Mouse (Mus musculus): ENCODE data around the gene Cpt1a. TPM values are rescaled to one million over a fixed set of nuclear protein-coding genes. Genes with fewer than 3 reads are reported as not detected.

Gene Cpt1a
- total and polyA plus RNA-seq, 3 experiments, result 4.1 to 22.3 (median 15.0) TPM

DNA sequence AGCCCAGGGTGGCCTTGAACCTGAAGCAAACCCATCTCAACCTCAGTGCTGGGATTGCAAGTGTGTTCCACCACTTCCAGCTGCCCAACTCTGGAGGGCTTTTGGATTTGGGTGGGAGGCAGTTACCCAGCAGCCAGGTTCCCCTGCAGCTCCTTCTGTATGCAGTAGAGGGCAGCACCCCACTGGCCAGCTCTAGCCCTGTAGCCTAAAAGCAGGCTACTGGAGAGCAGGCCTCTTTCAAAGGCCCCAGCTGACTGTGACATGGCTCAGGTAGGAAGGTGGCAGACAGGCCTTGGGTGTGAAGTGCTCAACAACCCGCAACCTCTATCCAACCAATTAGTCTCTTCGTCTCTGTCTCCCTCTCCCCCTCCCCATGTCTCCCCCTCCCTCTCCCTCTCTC is 30.1 kb upstream of the Cpt1a start:
- TF ChIP-seq CTCF (IDR thresholded peaks at IDR 0.05; ENCODE audit: low read depth, low read length) (peak; percentile 70; the same call in 1 of the 2 replicates), POLR2AphosphoS5 (IDR thresholded peaks at IDR 0.05; ENCODE audit: insufficient replicate concordance, low read depth, low read length) (no peak)
- H3K9me3 ChIP-seq (replicated peaks), result no peaks in the 10 kb centered on the region
- peaks cover 6% of the 10 kb centered on the region for H3K4me1 ChIP-seq (ENCODE audit: insufficient read depth, low read depth, low read length)
- no peak overlapping the region for H3K4me3 ChIP-seq (ENCODE audit: low read depth, low read length)
- DNase-seq (ENCODE audit: low spot score) (peak; percentile 46), ATAC-seq (ENCODE audit: extremely low read depth, insufficient number of reproducible peaks, low FRiP score, poor library complexity, severe bottlenecking) (peak; percentile 61; the same call in 1 of the 2 replicates)
- peaks cover 69% of the 10 kb centered on the region for H3K36me3 ChIP-seq (replicated peaks)
- no peaks in the 10 kb centered on the region for H3K27me3 ChIP-seq (ENCODE audit: insufficient read depth, low read length)

DNA sequence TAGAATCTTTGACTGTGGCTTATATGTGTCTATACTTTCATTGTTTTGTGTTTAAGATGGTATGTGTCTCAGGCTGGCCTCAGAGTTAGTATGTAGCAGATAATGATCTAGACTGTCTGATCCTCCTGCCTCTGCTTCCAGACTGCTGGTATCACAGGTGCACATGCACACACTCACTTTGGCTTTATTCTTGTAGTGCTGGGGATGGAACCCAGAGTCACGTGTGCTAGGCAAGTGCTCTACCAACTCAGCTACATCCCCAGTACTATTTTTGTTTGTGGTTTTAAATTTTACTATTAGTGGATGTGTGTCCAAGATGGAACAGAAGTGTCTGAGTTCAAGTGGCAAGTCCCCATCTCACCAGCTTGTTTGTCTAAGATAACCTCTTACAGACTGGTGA is 29.1 kb upstream of the Cpt1a start:
- ATAC-seq (ENCODE audit: extremely low read depth, insufficient number of reproducible peaks, low FRiP score, poor library complexity, severe bottlenecking) (no peak), DNase-seq (ENCODE audit: low spot score) (no peak)
- H3K9me3 ChIP-seq (replicated peaks), result no peaks in the 10 kb centered on the region
- peaks cover 60% of the 10 kb centered on the region for H3K36me3 ChIP-seq (replicated peaks)
- peaks cover 11% of the 10 kb centered on the region for H3K4me1 ChIP-seq (ENCODE audit: insufficient read depth, low read depth, low read length)
- TF ChIP-seq POLR2AphosphoS5 (IDR thresholded peaks at IDR 0.05; ENCODE audit: insufficient replicate concordance, low read depth, low read length) (no peak), GATA1 (IDR thresholded peaks at IDR 0.05; ENCODE audit: borderline replicate concordance, low read length) (no peak), GATA2 (IDR thresholded peaks at IDR 0.05; ENCODE audit: borderline replicate concordance, low read depth, low read length) (no peak), TAL1 (conservative IDR thresholded peaks at IDR 0.05; ENCODE audit: low read depth, low read length) (no peak), CTCF (IDR thresholded peaks at IDR 0.05; ENCODE audit: low read depth, low read length) (no peak)
- no peaks in the 10 kb centered on the region for H3K27me3 ChIP-seq (ENCODE audit: insufficient read depth, low read length)
- no peak overlapping the region for H3K4me3 ChIP-seq (ENCODE audit: low read depth, low read length)

DNA sequence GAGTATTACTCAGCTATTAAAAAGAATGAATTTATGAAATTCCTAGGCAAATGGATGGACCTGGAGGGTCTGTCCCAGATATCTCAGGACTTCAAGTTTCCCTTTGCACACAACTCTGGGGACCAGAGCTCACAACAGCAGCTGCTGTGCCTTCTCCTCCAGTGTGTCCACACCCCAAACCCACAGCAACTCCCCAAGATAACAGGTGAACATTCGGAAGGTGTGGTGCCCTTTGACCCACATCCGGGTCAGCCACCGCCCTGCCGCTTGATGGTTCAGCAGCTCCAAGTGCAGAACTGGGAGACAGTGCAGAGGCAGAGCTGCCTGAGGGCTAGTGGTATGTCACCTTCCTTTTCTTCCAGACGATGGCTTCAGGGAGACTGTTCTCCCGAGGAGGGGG is 26.9 kb upstream of the Cpt1a start:
- ATAC-seq (ENCODE audit: extremely low read depth, insufficient number of reproducible peaks, low FRiP score, poor library complexity, severe bottlenecking), result no peak
- H3K27me3 ChIP-seq (ENCODE audit: insufficient read depth, low read length), result no peaks in the 10 kb centered on the region
- no peak for TF ChIP-seq CTCF (IDR thresholded peaks at IDR 0.05; ENCODE audit: low read depth, low read length)
- no peak for TF ChIP-seq GATA1 (IDR thresholded peaks at IDR 0.05; ENCODE audit: borderline replicate concordance, low read length)
- no peak for TF ChIP-seq TAL1 (conservative IDR thresholded peaks at IDR 0.05; ENCODE audit: low read depth, low read length)
- no peak for TF ChIP-seq GATA2 (IDR thresholded peaks at IDR 0.05; ENCODE audit: borderline replicate concordance, low read depth, low read length)
- TF ChIP-seq POLR2AphosphoS5 (IDR thresholded peaks at IDR 0.05; ENCODE audit: insufficient replicate concordance, low read depth, low read length), result no peak
- no peak overlapping the region for H3K4me3 ChIP-seq (ENCODE audit: low read depth, low read length)
- DNase-seq (ENCODE audit: low spot score), result no peak
- no peaks in the 10 kb centered on the region for H3K9me3 ChIP-seq (replicated peaks)
- H3K36me3 ChIP-seq (replicated peaks), result peaks cover 38% of the 10 kb centered on the region
- H3K4me1 ChIP-seq (ENCODE audit: insufficient read depth, low read depth, low read length), result peaks cover 11% of the 10 kb centered on the region

DNA sequence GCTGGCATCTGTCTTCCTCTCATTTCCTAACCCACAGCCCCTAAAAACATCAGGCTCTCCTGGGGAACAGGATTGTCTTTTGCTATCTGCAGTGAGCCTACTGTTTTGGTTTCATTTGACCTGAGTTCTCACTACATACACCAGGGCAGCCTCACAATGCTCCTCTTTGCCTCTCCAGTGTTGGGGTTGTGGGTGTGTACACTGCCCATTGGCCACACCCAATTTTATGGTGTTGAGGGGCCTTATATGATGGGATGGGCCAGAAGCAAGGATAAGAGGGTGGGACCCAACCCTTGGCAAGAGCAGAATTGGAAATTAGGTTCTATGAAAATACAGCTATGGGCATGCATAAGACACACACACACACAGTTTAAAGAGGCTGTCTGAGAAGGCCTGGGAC is 25.1 kb upstream of the Cpt1a start:
- Histone ChIP-seq H3K36me3 (replicated peaks) (peaks cover 20% of the 10 kb centered on the region), H3K27me3 (ENCODE audit: insufficient read depth, low read length) (no peaks in the 10 kb centered on the region), H3K4me1 (ENCODE audit: insufficient read depth, low read depth, low read length) (peaks cover 11% of the 10 kb centered on the region), H3K4me3 (ENCODE audit: low read depth, low read length) (no peak overlapping the region), H3K9me3 (replicated peaks) (no peaks in the 10 kb centered on the region)
- DNase-seq (ENCODE audit: low spot score) (no peak), ATAC-seq (ENCODE audit: extremely low read depth, insufficient number of reproducible peaks, low FRiP score, poor library complexity, severe bottlenecking) (no peak)
- no peak for TF ChIP-seq POLR2AphosphoS5 (IDR thresholded peaks at IDR 0.05; ENCODE audit: insufficient replicate concordance, low read depth, low read length)
- no peak for TF ChIP-seq GATA1 (IDR thresholded peaks at IDR 0.05; ENCODE audit: borderline replicate concordance, low read length)
- no peak for TF ChIP-seq TAL1 (conservative IDR thresholded peaks at IDR 0.05; ENCODE audit: low read depth, low read length)
- TF ChIP-seq GATA2 (IDR thresholded peaks at IDR 0.05; ENCODE audit: borderline replicate concordance, low read depth, low read length), result no peak
- TF ChIP-seq CTCF (IDR thresholded peaks at IDR 0.05; ENCODE audit: low read depth, low read length), result no peak

DNA sequence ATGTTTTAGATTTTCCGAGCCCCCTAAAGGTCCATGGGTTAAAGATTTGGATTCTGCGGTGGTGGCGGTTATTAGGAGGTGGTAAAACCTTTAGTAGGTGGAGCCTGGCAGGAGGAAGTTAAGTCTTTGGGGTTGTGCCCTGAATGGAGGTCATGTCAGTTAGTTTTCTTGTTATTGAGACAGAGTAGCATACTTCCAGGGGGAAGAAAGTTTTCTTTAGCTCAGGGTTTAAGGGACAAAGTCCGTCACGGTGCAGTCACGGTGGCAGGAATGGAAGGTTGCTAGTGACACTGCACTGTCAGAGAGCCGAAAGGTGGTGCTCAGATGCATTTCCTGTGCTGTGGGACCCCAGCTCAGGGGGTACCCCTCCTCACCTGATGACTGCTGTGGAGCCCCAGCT is 24.4 kb upstream of the Cpt1a start:
- no peaks in the 10 kb centered on the region for H3K9me3 ChIP-seq (replicated peaks)
- TF ChIP-seq GATA1 (IDR thresholded peaks at IDR 0.05; ENCODE audit: borderline replicate concordance, low read length) (no peak), CTCF (IDR thresholded peaks at IDR 0.05; ENCODE audit: low read depth, low read length) (no peak), GATA2 (IDR thresholded peaks at IDR 0.05; ENCODE audit: borderline replicate concordance, low read depth, low read length) (no peak), POLR2AphosphoS5 (IDR thresholded peaks at IDR 0.05; ENCODE audit: insufficient replicate concordance, low read depth, low read length) (no peak), TAL1 (conservative IDR thresholded peaks at IDR 0.05; ENCODE audit: low read depth, low read length) (no peak)
- no peak for ATAC-seq (ENCODE audit: extremely low read depth, insufficient number of reproducible peaks, low FRiP score, poor library complexity, severe bottlenecking)
- H3K36me3 ChIP-seq (replicated peaks), result peaks cover 13% of the 10 kb centered on the region
- no peak overlapping the region for H3K4me3 ChIP-seq (ENCODE audit: low read depth, low read length)
- peaks cover 11% of the 10 kb centered on the region for H3K4me1 ChIP-seq (ENCODE audit: insufficient read depth, low read depth, low read length)
- no peak for DNase-seq (ENCODE audit: low spot score)
- no peaks in the 10 kb centered on the region for H3K27me3 ChIP-seq (ENCODE audit: insufficient read depth, low read length)

DNA sequence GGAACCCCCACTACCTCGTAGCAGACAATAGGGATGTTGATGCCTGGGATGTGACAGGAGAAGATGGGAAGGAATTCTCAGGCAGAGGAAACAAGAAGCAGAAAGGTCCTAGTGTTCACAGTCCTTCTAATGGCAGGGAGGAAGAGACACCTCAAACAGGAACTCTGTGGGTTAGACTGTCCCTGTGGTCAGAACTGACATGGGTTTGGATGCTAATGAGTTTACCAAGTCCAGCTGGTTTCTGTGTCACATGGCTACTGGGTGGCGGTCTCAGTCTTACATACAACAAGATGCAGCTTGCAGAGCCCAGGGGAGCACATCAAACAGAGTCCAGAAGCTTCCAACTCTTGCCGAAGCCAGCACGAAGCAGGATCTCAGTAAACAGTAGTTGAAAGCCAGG is 18.1 kb upstream of the Cpt1a start:
- TF ChIP-seq CTCF (IDR thresholded peaks at IDR 0.05; ENCODE audit: low read depth, low read length) (no peak), GATA2 (IDR thresholded peaks at IDR 0.05; ENCODE audit: borderline replicate concordance, low read depth, low read length) (no peak), POLR2AphosphoS5 (IDR thresholded peaks at IDR 0.05; ENCODE audit: insufficient replicate concordance, low read depth, low read length) (no peak)
- ATAC-seq (ENCODE audit: extremely low read depth, insufficient number of reproducible peaks, low FRiP score, poor library complexity, severe bottlenecking) (no peak), DNase-seq (ENCODE audit: low spot score) (no peak)
- no peak overlapping the region for H3K4me3 ChIP-seq (ENCODE audit: low read depth, low read length)
- no peaks in the 10 kb centered on the region for H3K9me3 ChIP-seq (replicated peaks)
- no peaks in the 10 kb centered on the region for H3K4me1 ChIP-seq (ENCODE audit: insufficient read depth, low read depth, low read length)
- H3K27me3 ChIP-seq (ENCODE audit: insufficient read depth, low read length), result peaks cover 37% of the 10 kb centered on the region
- H3K36me3 ChIP-seq (replicated peaks), result no peaks in the 10 kb centered on the region
